Mouse (Mus musculus): ENCODE measurements around the gene Pik3cg. TPM values are rescaled to one million over a fixed set of nuclear protein-coding genes. Genes with fewer than 3 reads are reported as not detected.

Gene Pik3cg
- total RNA-seq, 4 experiments from 2014 or later: 1.3 to 1.6 (median 1.5) TPM

- DNase-seq (ENCODE audit: low spot score): no peak
Observed at GRCm38 (mm10) chr12:32201070-32201585, 7.3 kb downstream of the Pik3cg start.

GRCm38 (mm10) chr12:32200387-32201069 lies 7.9 kb downstream of the Pik3cg start:
- no peak for DNase-seq (ENCODE audit: low spot score)

GRCm38 (mm10) chr12:32199422-32199821 lies 9.0 kb downstream of the Pik3cg start:
- no peak for DNase-seq (ENCODE audit: low spot score)

- DNase-seq (ENCODE audit: low spot score): no peak
Observed at GRCm38 (mm10) chr12:32198025-32198424, 10.4 kb downstream of the Pik3cg start.

- DNase-seq (ENCODE audit: low spot score): no peak
Observed at GRCm38 (mm10) chr12:32195000-32195399, 13.5 kb downstream of the Pik3cg start.

GRCm38 (mm10) chr12:32194358-32194757 lies 14.1 kb downstream of the Pik3cg start:
- no peak for DNase-seq (ENCODE audit: low spot score)

GRCm38 (mm10) chr12:32190927-32191326 lies 17.5 kb downstream of the Pik3cg start:
- DNase-seq (ENCODE audit: low spot score): no peak

GRCm38 (mm10) chr12:32187668-32188236 lies 20.7 kb downstream of the Pik3cg start:
- no peak for DNase-seq (ENCODE audit: low spot score)

- DNase-seq (ENCODE audit: low spot score): no peak
Observed at GRCm38 (mm10) chr12:32186627-32187255, 21.7 kb downstream of the Pik3cg start.

- DNase-seq (ENCODE audit: low spot score): no peak
Observed at GRCm38 (mm10) chr12:32184874-32185273, 23.6 kb downstream of the Pik3cg start.

GRCm38 (mm10) chr12:32183584-32183983 lies 24.9 kb downstream of the Pik3cg start:
- DNase-seq (ENCODE audit: low spot score): no peak

- no peak for DNase-seq (ENCODE audit: low spot score)
Observed at GRCm38 (mm10) chr12:32182632-32183419, 25.6 kb downstream of the Pik3cg start.

GRCm38 (mm10) chr12:32181885-32182284 lies 26.6 kb downstream of the Pik3cg start:
- DNase-seq (ENCODE audit: low spot score): no peak

GRCm38 (mm10) chr12:32174437-32174836 lies 34.0 kb downstream of the Pik3cg start:
- no peak for DNase-seq (ENCODE audit: low spot score)

GRCm38 (mm10) chr12:32172826-32173225 lies 35.6 kb downstream of the Pik3cg start:
- DNase-seq (ENCODE audit: low spot score): no peak

- DNase-seq (ENCODE audit: low spot score): no peak
Observed at GRCm38 (mm10) chr12:32169164-32169563, 39.3 kb downstream of the Pik3cg start.

- DNase-seq (ENCODE audit: low spot score): no peak
Observed at GRCm38 (mm10) chr12:32168751-32169150, 39.7 kb downstream of the Pik3cg start.

GRCm38 (mm10) chr12:32163706-32164105 lies 44.8 kb downstream of the Pik3cg start:
- DNase-seq (ENCODE audit: low spot score): peak; percentile 7

- DNase-seq (ENCODE audit: low spot score): no peak
Observed at GRCm38 (mm10) chr12:32158757-32159156, 49.7 kb downstream of the Pik3cg start.

GRCm38 (mm10) chr12:32146606-32147005 lies 61.9 kb downstream of the Pik3cg start:
- no peak for DNase-seq (ENCODE audit: low spot score)

GRCm38 (mm10) chr12:32145651-32146050 lies 62.8 kb downstream of the Pik3cg start:
- no peak for DNase-seq (ENCODE audit: low spot score)

GRCm38 (mm10) chr12:32144513-32144912 lies 63.9 kb downstream of the Pik3cg start:
- peak; percentile 64 for DNase-seq (ENCODE audit: low spot score)

All from heart, adult 8-10 months (tissue).